Mouse (Mus musculus) intestine, embryonic 16.5 days (tissue): ENCODE results near the gene Olfr309. TPM values are rescaled to one million over a fixed set of nuclear protein-coding genes. Genes with fewer than 3 reads are reported as not detected.

ENCODE experiments used
- microRNA-seq: library from miRNA; unstranded; fragments of <30 nt; microRNA quantifications from one replicate; pipeline ENCODE4, GENCODE M21; 2016
- polyA plus RNA-seq: library from polyadenylated mRNA; unstranded; fragments of >200 nt; fragmentation: Nextera tagmentation; extraction: Ambion mirVana; gene quantifications from 2 replicates; pipeline ENCODE4 v1.2.1, GENCODE M21; 2015

The Olfr309 gene
- polyA plus RNA-seq, 1 experiment from 2014 or later: not detected

Small RNA genes lying within 50 kb of the gene (microRNA-seq; reads per million reads assigned to microRNA genes)
- not detected for gene Gm23192

Other genes starting within 250 kb of the Olfr309 start
- not detected in 2 replicates for gene Vmn2r75, start 141.9 kb downstream of the Olfr309 start, polyA plus RNA-seq
- not detected in 2 replicates for gene Vmn2r76, start 67.4 kb downstream of the Olfr309 start, polyA plus RNA-seq
- gene Olfr310, start 36.5 kb downstream of the Olfr309 start, polyA plus RNA-seq: not detected in 2 replicates
- gene Olfr308, start 11.9 kb upstream of the Olfr309 start, polyA plus RNA-seq: not detected in 2 replicates
- gene Olfr307, start 23.9 kb upstream of the Olfr309 start, polyA plus RNA-seq: not detected in 2 replicates
- gene Olfr305, start 53.2 kb upstream of the Olfr309 start, polyA plus RNA-seq: not detected in 2 replicates
- gene Olfr304, start 73.0 kb upstream of the Olfr309 start, polyA plus RNA-seq: not detected in 2 replicates
- not detected in 2 replicates for gene Olfr303, start 84.1 kb upstream of the Olfr309 start, polyA plus RNA-seq
- gene Olfr301, start 90.1 kb upstream of the Olfr309 start, polyA plus RNA-seq: not detected in 2 replicates
- not detected in 2 replicates for gene Olfr299, start 146.2 kb upstream of the Olfr309 start, polyA plus RNA-seq
- gene Olfr298, start 178.8 kb upstream of the Olfr309 start, polyA plus RNA-seq: not detected in 2 replicates
- not detected in 2 replicates for gene Olfr297, start 206.3 kb upstream of the Olfr309 start, polyA plus RNA-seq